Mouse (Mus musculus): ENCODE results near the gene Cdon. TPM values are rescaled to one million over a fixed set of nuclear protein-coding genes. Genes with fewer than 3 reads are reported as not detected.

Cdon gene
- total RNA-seq, 4 experiments from 2014 or later, result 12.6 to 13.9 (median 13.9) TPM

DNA sequence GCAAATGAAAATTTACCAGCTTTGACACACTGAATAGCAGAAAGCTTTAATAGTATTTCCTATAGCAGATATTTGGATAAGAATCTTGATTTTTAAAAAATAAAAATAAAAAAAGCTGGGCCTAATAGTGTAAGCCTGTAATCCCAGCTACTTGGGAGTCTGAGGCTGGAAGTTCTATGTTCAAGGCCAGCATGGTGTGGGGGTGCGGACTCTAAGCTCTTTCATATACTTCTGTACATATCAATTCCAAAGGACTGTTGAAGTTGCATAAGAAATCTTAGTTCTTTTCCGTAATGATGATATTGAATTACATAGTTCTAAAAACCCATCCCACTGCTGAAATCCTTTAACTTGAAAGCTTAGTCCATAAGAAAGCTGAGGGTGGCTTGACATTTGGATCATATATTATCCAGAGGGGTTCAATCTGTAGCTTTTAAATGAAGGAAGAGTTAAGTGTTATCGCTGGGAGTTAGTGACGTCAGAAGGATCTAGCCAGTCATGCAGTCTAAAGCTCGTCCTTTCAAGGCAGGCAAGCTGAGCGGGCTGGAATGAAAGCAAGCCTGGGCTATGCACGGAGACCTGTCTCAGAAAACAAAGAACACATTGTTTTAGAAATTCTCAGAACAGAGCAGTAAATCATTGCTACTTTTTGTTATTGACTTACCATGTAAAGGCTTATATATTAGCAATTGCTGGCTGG is 72.3 kb downstream of the Cdon start:
- DNase-seq (ENCODE audit: low spot score in 2 of 2), result no peak

- DNase-seq (ENCODE audit: low spot score in 2 of 2), result no peak
Observed at GRCm38 (mm10) chr9:35493733-35494092, 72.8 kb downstream of the Cdon start.

- no peak for DNase-seq (ENCODE audit: low spot score in 2 of 2)
Observed at GRCm38 (mm10) chr9:35494937-35495336, 74.0 kb downstream of the Cdon start.

DNA sequence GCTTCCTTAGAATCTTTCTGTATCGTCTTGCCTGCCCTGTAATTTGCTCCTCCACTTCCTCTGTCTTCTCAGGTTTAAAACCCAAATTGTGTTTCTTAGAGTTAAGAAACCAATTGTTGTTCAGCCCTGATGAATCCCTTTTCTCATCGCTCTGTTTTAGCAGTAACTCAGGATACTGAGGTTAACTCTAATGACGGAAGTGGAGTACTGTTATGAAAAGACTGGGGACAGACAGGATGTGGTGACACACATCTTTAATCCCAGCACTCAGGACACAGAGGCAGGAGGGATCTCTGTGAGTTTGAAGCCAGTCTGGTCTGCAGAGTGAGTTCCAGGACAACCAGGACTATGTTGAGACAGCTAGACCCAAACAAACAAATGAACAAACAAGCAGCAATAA is 74.5 kb downstream of the Cdon start:
- DNase-seq (ENCODE audit: low spot score in 2 of 2), result no peak

GRCm38 (mm10) chr9:35499946-35500345 is 79.0 kb downstream of the Cdon start:
- DNase-seq (ENCODE audit: low spot score in 2 of 2), result no peak

DNA sequence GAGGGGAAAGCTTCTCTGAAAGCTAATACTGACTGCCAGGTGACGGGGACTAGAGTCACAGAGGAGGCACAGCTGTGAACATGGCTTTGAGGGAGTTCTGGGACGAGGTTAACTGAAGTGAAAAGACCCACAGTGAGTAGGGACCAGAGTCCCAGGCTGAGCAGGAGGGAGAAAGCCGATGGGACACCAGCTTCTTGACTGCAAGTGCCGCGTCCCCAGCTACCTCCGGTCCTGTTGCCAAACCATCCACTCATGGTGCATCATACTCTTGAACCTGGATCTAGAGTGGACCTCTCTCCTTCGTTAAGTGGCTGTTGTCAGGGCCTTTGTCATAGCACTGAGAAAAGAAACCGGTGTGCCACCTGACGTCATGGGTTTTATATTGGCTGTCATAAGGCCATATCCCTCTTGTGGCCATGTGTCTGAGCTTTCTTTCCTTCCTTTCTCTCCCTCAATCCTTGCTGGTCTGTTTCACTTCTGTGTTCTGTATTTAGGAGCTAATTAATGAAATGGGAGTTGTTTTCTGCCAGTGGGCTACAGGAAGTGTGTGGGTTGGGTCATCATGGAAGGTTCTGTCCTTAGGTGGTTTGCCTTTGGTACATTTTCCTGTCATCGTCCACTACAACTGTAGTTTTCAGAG is 81.6 kb downstream of the Cdon start:
- no peak for DNase-seq (ENCODE audit: low spot score in 2 of 2)

DNA sequence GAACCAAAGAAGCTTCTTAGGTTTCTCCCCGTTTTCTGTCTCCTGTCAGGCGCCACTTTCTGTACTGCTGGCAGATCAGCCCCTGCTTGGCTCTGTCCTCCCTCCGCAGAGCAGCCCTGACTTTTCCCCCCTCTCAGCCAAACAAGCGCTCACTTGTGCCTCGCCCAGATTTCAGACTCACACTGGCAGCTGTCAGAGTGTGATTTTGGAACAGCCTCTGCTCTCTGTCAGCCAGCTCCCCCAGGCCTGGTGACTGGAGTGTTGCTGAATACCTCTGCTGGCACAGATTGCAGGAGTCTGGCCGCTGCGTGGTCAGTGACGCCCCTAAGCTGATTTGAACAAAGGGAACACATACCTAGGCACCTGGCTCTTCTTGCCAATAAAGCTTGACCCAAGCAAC is 87.3 kb downstream of the Cdon start:
- DNase-seq (ENCODE audit: low spot score in 2 of 2), result peak; percentile 62 to 66

DNA sequence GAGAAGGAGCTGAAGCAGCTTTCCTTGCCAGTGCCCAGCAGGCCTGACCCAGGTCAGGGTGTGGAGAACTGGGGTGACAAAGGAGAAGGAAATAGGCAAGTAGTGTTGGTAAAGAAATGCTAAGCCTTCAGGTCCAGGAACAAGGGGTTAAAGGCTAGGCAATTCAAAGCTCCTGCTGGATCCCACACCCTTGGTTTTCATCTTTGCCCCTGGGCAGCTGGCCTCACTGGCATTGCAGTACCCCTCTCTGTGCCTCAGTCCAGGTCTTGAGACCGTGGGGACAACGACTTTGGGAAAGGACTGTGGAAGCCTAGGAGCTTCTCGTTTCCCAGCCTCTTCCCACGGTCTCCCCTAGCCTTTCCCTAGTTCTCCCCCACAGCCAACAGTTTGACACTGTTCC is 93.0 kb downstream of the Cdon start:
- DNase-seq (ENCODE audit: low spot score in 2 of 2), result no peak

GRCm38 (mm10) chr9:35516182-35516581 is 95.3 kb downstream of the Cdon start:
- DNase-seq (ENCODE audit: low spot score in 2 of 2), result no peak

DNA sequence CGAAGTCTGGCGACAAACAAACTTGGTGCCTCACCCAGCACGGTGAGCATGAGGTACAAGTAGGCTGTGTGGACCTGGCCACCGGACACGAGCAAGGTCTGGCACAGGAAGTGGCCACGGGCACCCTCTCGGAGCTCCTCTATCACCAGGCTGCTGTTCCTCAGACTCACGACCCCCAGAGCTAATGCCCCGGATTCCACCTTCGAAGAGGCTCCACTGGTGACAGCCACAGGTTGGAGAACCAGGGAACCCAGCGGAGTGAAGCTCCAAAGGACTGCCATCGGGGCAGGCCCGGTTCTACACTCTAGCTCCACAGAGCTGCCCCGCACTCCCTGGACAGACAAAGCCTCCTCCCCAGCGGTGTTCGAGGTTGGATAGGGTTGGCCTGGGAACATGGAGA is 95.8 kb downstream of the Cdon start:
- no peak for DNase-seq (ENCODE audit: low spot score in 2 of 2)

DNA sequence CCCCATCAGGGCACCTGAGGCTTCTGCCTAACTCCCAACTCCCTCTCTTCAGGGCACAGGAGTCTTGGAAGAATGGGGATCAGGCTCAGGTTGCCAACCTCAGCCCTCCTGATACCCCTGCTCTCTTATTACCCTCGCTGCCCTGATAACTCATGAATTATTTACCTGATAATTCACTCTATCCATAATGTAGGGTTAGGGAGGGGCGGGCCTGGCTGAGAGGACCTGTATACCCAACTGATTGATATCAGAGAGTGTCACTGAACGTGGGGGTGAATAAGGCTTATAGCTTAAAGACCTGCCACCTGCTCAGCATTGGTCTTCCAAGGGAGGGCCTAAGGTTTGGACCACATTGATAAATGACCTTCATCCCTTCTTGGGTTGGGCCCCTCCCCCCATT is 97.2 kb downstream of the Cdon start, which contains the start of gene Gm1113:
Gene Gm1113, minus strand, starts transcription at position 101 of the 400 bp plus-strand sequence.
- DNase-seq (ENCODE audit: low spot score in 2 of 2), result no peak

- no peak for DNase-seq (ENCODE audit: low spot score in 2 of 2)
Observed at GRCm38 (mm10) chr9:35520631-35521348, 99.9 kb downstream of the Cdon start.

GRCm38 (mm10) chr9:35522241-35522640 is 101.3 kb downstream of the Cdon start:
- no peak for DNase-seq (ENCODE audit: low spot score in 2 of 2)

- no peak for DNase-seq (ENCODE audit: low spot score in 2 of 2)
Observed at GRCm38 (mm10) chr9:35522821-35523515, 102.0 kb downstream of the Cdon start.

- DNase-seq (ENCODE audit: low spot score in 2 of 2), result peak; percentile 68 to 69
Observed at GRCm38 (mm10) chr9:35523541-35523940, 102.6 kb downstream of the Cdon start.

- peak; percentile 69 to 79 for DNase-seq (ENCODE audit: low spot score in 2 of 2)
Observed at GRCm38 (mm10) chr9:35523941-35524411, 103.0 kb downstream of the Cdon start.

DNA sequence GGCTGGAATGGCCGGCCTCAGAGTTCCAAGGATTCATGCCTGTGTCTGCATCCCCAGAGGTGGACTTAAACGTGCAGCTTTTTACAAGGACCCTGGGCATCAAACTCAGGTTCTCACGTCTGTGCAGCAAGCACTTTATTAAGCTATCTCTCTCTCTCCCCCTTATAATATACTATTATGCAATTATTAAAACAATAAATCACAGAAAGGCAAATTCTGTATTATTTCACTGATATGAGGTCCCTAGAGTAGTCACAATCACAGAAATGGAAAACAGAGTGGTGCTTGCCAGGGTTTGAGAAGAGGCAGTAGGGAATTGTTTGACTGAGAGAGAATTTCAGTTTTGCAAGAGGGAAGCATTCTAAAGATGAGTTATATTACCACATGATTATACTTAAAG is 108.2 kb downstream of the Cdon start:
- DNase-seq (ENCODE audit: low spot score in 2 of 2), result no peak

- DNase-seq (ENCODE audit: low spot score in 2 of 2), result no peak
Observed at GRCm38 (mm10) chr9:35529796-35530195, 108.9 kb downstream of the Cdon start.

DNA sequence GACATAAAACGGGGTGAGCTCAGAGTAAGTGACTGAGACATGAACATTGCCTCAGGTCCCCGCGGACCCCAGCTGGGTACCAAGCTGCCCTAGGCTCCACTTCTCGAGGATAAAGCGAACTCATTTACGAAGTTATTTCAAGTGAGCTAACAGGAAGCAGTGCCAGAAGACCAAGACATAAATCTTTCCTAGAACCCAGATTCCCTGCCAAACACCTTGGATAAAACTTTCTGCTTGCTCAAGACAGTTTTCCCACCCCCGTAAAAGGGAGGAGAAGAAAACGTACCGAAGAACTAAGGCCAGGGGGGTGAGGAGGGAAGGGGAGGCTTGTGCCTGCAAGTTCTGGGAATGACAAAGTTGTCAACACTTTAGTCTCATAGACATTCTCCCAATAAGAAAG is 112.3 kb downstream of the Cdon start:
- DNase-seq (ENCODE audit: low spot score in 2 of 2), result no peak

DNA sequence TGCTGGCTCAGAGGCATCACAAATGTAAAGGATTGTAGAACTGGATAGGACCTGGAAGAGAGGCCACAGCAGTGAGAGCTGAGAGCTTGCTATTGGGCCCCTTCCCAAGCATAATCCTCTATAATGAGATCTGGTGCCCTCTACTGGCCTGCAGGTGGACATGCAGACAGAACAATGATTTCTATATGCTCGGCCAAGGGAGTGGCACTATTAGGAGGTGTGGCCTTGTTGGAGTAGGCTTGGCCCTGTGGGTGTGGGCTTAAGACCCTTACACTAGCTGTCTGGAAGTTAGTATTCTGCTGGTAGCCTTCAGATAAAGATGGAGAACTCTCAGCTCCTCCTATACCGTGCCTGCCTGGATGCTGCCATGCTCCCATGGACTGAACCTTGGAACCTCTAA is 114.2 kb downstream of the Cdon start:
- DNase-seq (ENCODE audit: low spot score in 2 of 2), result peak; percentile 38 to 42

DNA sequence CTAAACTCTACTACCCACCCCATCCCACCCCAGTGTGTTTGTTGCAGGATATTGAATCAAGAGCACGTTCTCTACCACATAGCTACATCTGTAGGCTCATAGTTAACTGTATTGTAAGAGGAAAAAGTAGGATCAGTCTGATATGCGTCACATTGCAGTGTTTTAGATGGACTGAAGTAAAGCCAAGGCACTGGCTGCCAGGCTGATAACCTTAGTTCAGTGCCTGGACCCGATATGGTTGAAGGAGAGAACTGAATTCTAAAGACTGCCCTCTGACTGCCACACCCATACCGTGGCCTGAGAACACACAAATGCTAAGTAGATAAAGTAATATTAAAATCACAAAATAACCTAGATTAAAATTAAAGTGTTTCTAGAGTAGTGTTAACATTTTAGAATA is 114.9 kb downstream of the Cdon start:
- no peak for DNase-seq (ENCODE audit: low spot score in 2 of 2)

Measured in layer of hippocampus, adult 8-10 months (tissue).